Mouse (Mus musculus): ENCODE data around the gene Vmn1r7.

- TF ChIP-seq CTCF (IDR thresholded peaks at IDR 0.05; ENCODE audit: low read depth) (peak; percentile 41), EP300 (IDR thresholded peaks at IDR 0.05; ENCODE audit: low read depth) (no peak)
These were observed 38.6 kb upstream of the Vmn1r7 start for GRCm38 (mm10) chr6:57063730-57064129.

All from heart, postnatal 0 days (tissue).